Mouse (Mus musculus): ENCODE measurements around the gene Eva1c. TPM values are rescaled to one million over a fixed set of nuclear protein-coding genes. Genes with fewer than 3 reads are reported as not detected.
"Not testable (repeated sequence)": the region's sequence is repeated elsewhere in the genome, so short reads cannot be mapped to it uniquely, and the experiment has no call there.

The Eva1c gene
- polyA plus RNA-seq, 1 experiment from 2014 or later: 0.82 TPM

- WGBS: 92% methylated on average over 10 of the region's 10 CpGs
- no peak overlapping the region for H3K27ac ChIP-seq (ENCODE audit: low read length)
- 0 out of 2 replicates have a peak, but pooled peaks cover 2% of the 10 kb centered on the region for H3K27me3 ChIP-seq (ENCODE audit: insufficient read depth, low read length)
- ATAC-seq (ENCODE audit: low FRiP score, low TSS enrichment): no peak
- H3K9ac ChIP-seq (replicated peaks; ENCODE audit: low read length): no peak overlapping the region
- no peaks in the 10 kb centered on the region for H3K4me1 ChIP-seq (ENCODE audit: insufficient read depth, low read length)
- no peak overlapping the region for H3K4me2 ChIP-seq (replicated peaks; ENCODE audit: low read depth, low read length)
- H3K36me3 ChIP-seq (ENCODE audit: insufficient read depth, low read length): no peaks in the 10 kb centered on the region
- H3K4me3 ChIP-seq (ENCODE audit: low read length): no peak overlapping the region
- no peaks in the 10 kb centered on the region for H3K9me3 ChIP-seq (ENCODE audit: low read length)
These were observed 4.1 kb upstream of the Eva1c start for GRCm38 (mm10) chr16:90822284-90822935.

GRCm38 (mm10) chr16:90822981-90823380, 3.5 kb upstream of the Eva1c start:
- 57% methylated on average over 7 of the region's 7 CpGs for WGBS

GRCm38 (mm10) chr16:90823986-90824385, 2.5 kb upstream of the Eva1c start:
- H3K4me3 ChIP-seq (ENCODE audit: low read length); H3K4me2 ChIP-seq (replicated peaks; ENCODE audit: low read depth, low read length); H3K9me3 ChIP-seq (ENCODE audit: low read length); H3K4me1 ChIP-seq (ENCODE audit: insufficient read depth, low read length); H3K9ac ChIP-seq (replicated peaks; ENCODE audit: low read length); H3K27me3 ChIP-seq (ENCODE audit: insufficient read depth, low read length); H3K27ac ChIP-seq (ENCODE audit: low read length); ATAC-seq (ENCODE audit: low FRiP score, low TSS enrichment); H3K36me3 ChIP-seq (ENCODE audit: insufficient read depth, low read length): not testable (repeated sequence)
- 77% methylated on average over 4 of the region's 4 CpGs for WGBS

More at GRCm38 (mm10) chr16:90822981-90823380, 3.5 kb upstream of the Eva1c start:
- Histone ChIP-seq H3K36me3 (ENCODE audit: insufficient read depth, low read length) (no peaks in the 10 kb centered on the region), H3K4me3 (ENCODE audit: low read length) (no peak overlapping the region), H3K4me2 (replicated peaks; ENCODE audit: low read depth, low read length) (no peak overlapping the region), H3K9ac (replicated peaks; ENCODE audit: low read length) (no peak overlapping the region), H3K9me3 (ENCODE audit: low read length) (no peaks in the 10 kb centered on the region), H3K4me1 (ENCODE audit: insufficient read depth, low read length) (no peaks in the 10 kb centered on the region), H3K27me3 (ENCODE audit: insufficient read depth, low read length) (0 out of 2 replicates have a peak, but pooled peaks cover 2% of the 10 kb centered on the region), H3K27ac (ENCODE audit: low read length) (no peak overlapping the region)
- ATAC-seq (ENCODE audit: low FRiP score, low TSS enrichment): no peak

GRCm38 (mm10) chr16:90826041-90826440, 478 bp upstream of the Eva1c start:
- Histone ChIP-seq H3K4me2 (replicated peaks; ENCODE audit: low read depth, low read length) (no peak overlapping the region), H3K27ac (ENCODE audit: low read length) (no peak overlapping the region), H3K4me1 (ENCODE audit: insufficient read depth, low read length) (peaks cover 10% of the 10 kb centered on the region; the same call in 1 of the 2 replicates), H3K36me3 (ENCODE audit: insufficient read depth, low read length) (no peaks in the 10 kb centered on the region), H3K9ac (replicated peaks; ENCODE audit: low read length) (no peak overlapping the region), H3K9me3 (ENCODE audit: low read length) (no peaks in the 10 kb centered on the region), H3K27me3 (ENCODE audit: insufficient read depth, low read length) (peaks cover 17% of the 10 kb centered on the region), H3K4me3 (ENCODE audit: low read length) (no peak overlapping the region)
- 78% methylated on average over 5 of the region's 5 CpGs for WGBS
- no peak for ATAC-seq (ENCODE audit: low FRiP score, low TSS enrichment)

- Histone ChIP-seq H3K36me3 (ENCODE audit: insufficient read depth, low read length) (no peaks in the 10 kb centered on the region), H3K4me3 (ENCODE audit: low read length) (no peak overlapping the region), H3K9ac (replicated peaks; ENCODE audit: low read length) (no peak overlapping the region), H3K27me3 (ENCODE audit: insufficient read depth, low read length) (peaks cover 31% of the 10 kb centered on the region), H3K27ac (ENCODE audit: low read length) (no peak overlapping the region), H3K9me3 (ENCODE audit: low read length) (no peaks in the 10 kb centered on the region), H3K4me1 (ENCODE audit: insufficient read depth, low read length) (peaks cover 14% of the 10 kb centered on the region; the same call in 1 of the 2 replicates), H3K4me2 (replicated peaks; ENCODE audit: low read depth, low read length) (no peak overlapping the region)
- no peak for ATAC-seq (ENCODE audit: low FRiP score, low TSS enrichment)
- WGBS: 83% methylated on average over 9 of the region's 9 CpGs
These were observed 979 bp downstream of the Eva1c start for GRCm38 (mm10) chr16:90827498-90827897.

- no peak overlapping the region for H3K27ac ChIP-seq (ENCODE audit: low read length)
- no peaks in the 10 kb centered on the region for H3K9me3 ChIP-seq (ENCODE audit: low read length)
- peaks cover 14% of the 10 kb centered on the region; the same call in 1 of the 2 replicates for H3K4me1 ChIP-seq (ENCODE audit: insufficient read depth, low read length)
- H3K4me3 ChIP-seq (ENCODE audit: low read length): no peak overlapping the region
- 77% methylated on average over 7 of the region's 7 CpGs for WGBS
- no peak overlapping the region for H3K4me2 ChIP-seq (replicated peaks; ENCODE audit: low read depth, low read length)
- ATAC-seq (ENCODE audit: low FRiP score, low TSS enrichment): no peak
- H3K36me3 ChIP-seq (ENCODE audit: insufficient read depth, low read length): no peaks in the 10 kb centered on the region
- peaks cover 35% of the 10 kb centered on the region for H3K27me3 ChIP-seq (ENCODE audit: insufficient read depth, low read length)
- no peak overlapping the region for H3K9ac ChIP-seq (replicated peaks; ENCODE audit: low read length)
These were observed 2.6 kb downstream of the Eva1c start for GRCm38 (mm10) chr16:90829136-90829535.

- WGBS: under 1% methylated on average over 43 of the region's 45 CpGs
- H3K4me1 ChIP-seq (ENCODE audit: insufficient read depth, low read length): peaks cover 14% of the 10 kb centered on the region; the same call in 1 of the 2 replicates
- H3K27ac ChIP-seq (ENCODE audit: low read length): 0 out of 2 replicates have a peak overlapping the region, but pooled peaks have one; percentile 35
These were observed 3.6 kb downstream of the Eva1c start for GRCm38 (mm10) chr16:90829894-90830685.

GRCm38 (mm10) chr16:90830686-90831439, 4.3 kb downstream of the Eva1c start:
- Histone ChIP-seq H3K36me3 (ENCODE audit: insufficient read depth, low read length) (no peaks in the 10 kb centered on the region), H3K4me1 (ENCODE audit: insufficient read depth, low read length) (peaks cover 14% of the 10 kb centered on the region; the same call in 1 of the 2 replicates), H3K27ac (ENCODE audit: low read length) (no peak overlapping the region), H3K9me3 (ENCODE audit: low read length) (no peaks in the 10 kb centered on the region), H3K27me3 (ENCODE audit: insufficient read depth, low read length) (peaks cover 35% of the 10 kb centered on the region), H3K4me3 (ENCODE audit: low read length) (peak overlapping the region; percentile 62), H3K4me2 (replicated peaks; ENCODE audit: low read depth, low read length) (peak overlapping the region; percentile 98), H3K9ac (replicated peaks; ENCODE audit: low read length) (peak overlapping the region; percentile 62)
- ATAC-seq (ENCODE audit: low FRiP score, low TSS enrichment): peak; percentile 91
- under 1% methylated on average over 61 of the region's 67 CpGs for WGBS

More at GRCm38 (mm10) chr16:90829894-90830685, 3.6 kb downstream of the Eva1c start:
- peak overlapping the region; percentile 98 for H3K4me2 ChIP-seq (replicated peaks; ENCODE audit: low read depth, low read length)
- no peaks in the 10 kb centered on the region for H3K9me3 ChIP-seq (ENCODE audit: low read length)
- H3K4me3 ChIP-seq (ENCODE audit: low read length): peak overlapping the region; percentile 62
- ATAC-seq (ENCODE audit: low FRiP score, low TSS enrichment): peak; percentile 83
- peaks cover 35% of the 10 kb centered on the region for H3K27me3 ChIP-seq (ENCODE audit: insufficient read depth, low read length)
- peak overlapping the region; percentile 62 for H3K9ac ChIP-seq (replicated peaks; ENCODE audit: low read length)
- H3K36me3 ChIP-seq (ENCODE audit: insufficient read depth, low read length): no peaks in the 10 kb centered on the region

- no peak overlapping the region for H3K9ac ChIP-seq (replicated peaks; ENCODE audit: low read length)
- 21% methylated on average over 15 of the region's 15 CpGs for WGBS
- H3K4me1 ChIP-seq (ENCODE audit: insufficient read depth, low read length): peaks cover 14% of the 10 kb centered on the region; the same call in 1 of the 2 replicates
- H3K27ac ChIP-seq (ENCODE audit: low read length): no peak overlapping the region
- ATAC-seq (ENCODE audit: low FRiP score, low TSS enrichment): no peak
- H3K9me3 ChIP-seq (ENCODE audit: low read length): no peaks in the 10 kb centered on the region
- H3K4me3 ChIP-seq (ENCODE audit: low read length): peak overlapping the region; percentile 62
- H3K27me3 ChIP-seq (ENCODE audit: insufficient read depth, low read length): peaks cover 35% of the 10 kb centered on the region
- peak overlapping the region; percentile 98 for H3K4me2 ChIP-seq (replicated peaks; ENCODE audit: low read depth, low read length)
- H3K36me3 ChIP-seq (ENCODE audit: insufficient read depth, low read length): no peaks in the 10 kb centered on the region
These were observed 5.2 kb downstream of the Eva1c start for GRCm38 (mm10) chr16:90831676-90832075.

Data from kidney, embryonic 16.5 days (tissue).